Mouse (Mus musculus): ENCODE data around the gene Map4k2. TPM values are rescaled to one million over a fixed set of nuclear protein-coding genes. Genes with fewer than 3 reads are reported as not detected.
A peak's percentile ranks its signal among the peaks of the same experiment; 100 is the strongest.

The Map4k2 gene
- polyA plus RNA-seq, 1 experiment from 2014 or later = 20.0 TPM

DNA sequence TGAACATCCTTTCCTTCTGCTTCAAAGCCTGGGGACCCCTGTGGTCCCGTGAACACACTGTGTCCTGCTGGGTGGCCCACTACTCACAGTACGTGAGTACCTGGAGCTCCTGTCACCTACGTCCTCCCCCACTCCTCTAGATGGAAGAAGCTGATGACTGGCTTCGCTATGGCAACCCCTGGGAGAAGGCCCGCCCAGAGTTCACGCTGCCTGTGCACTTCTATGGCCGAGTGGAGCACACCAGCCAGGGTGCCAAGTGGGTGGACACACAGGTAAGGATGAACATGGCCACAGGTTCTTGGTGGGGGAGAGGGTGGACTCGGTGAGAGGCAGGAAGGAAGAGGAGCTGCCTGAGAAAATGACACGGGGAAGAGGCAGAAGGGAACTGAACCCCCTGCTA is 45.3 kb downstream of the Map4k2 start:
- H3K9me3 ChIP-seq = no peaks in the 10 kb centered on the region
- H3K36me3 ChIP-seq (replicated peaks) = no peaks in the 10 kb centered on the region
- no peak overlapping the region for H3K4me2 ChIP-seq
- no peak overlapping the region for H3K27ac ChIP-seq
- 65% methylated on average over 9 of the region's 9 CpGs for WGBS
- no peak overlapping the region for H3K4me3 ChIP-seq
- peaks cover 6% of the 10 kb centered on the region for H3K4me1 ChIP-seq
- ATAC-seq (replicated peaks) = no peak
- no peaks in the 10 kb centered on the region for H3K27me3 ChIP-seq (replicated peaks)
- no peak overlapping the region for H3K9ac ChIP-seq

DNA sequence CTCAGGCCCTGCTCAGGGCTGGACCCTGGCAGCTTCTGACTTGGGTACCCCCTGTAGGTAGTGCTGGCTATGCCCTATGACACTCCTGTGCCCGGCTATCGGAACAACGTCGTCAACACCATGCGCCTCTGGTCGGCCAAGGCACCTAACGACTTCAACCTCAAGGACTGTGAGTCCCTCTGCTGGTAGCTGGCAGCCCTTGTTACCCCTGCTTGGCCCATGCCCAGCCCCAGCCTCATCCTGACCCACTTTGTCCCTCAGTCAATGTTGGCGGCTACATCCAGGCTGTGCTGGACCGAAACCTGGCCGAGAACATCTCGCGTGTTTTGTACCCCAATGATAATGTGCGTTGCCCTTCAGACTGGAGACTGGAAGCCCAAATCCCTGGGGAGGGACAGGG is 47.1 kb downstream of the Map4k2 start:
- no peak overlapping the region for H3K4me2 ChIP-seq
- ATAC-seq (replicated peaks) = no peak
- no peak overlapping the region for H3K9ac ChIP-seq
- H3K4me1 ChIP-seq = peaks cover 6% of the 10 kb centered on the region
- H3K9me3 ChIP-seq = no peaks in the 10 kb centered on the region
- H3K36me3 ChIP-seq (replicated peaks) = no peaks in the 10 kb centered on the region
- no peak overlapping the region for H3K4me3 ChIP-seq
- H3K27me3 ChIP-seq (replicated peaks) = no peaks in the 10 kb centered on the region
- no peak overlapping the region for H3K27ac ChIP-seq
- 90% methylated on average over 13 of the region's 13 CpGs for WGBS

DNA sequence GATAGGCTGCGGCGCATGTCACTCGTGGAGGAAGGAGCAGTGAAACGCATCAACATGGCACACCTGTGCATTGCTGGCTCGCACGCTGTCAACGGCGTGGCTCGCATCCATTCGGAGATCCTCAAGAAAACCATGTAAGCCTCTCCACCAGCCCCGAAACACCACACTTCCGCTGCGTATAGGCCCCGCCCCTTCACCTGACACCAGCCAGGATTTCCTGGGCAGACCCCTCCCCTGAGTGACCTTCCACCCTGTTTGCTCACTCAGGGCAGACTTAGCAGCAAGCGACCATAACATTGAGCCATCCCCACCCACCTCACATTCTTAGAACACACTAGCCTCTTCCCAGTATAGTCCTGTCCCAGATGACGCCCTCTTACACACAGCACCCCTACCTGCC is 48.9 kb downstream of the Map4k2 start:
- peak overlapping the region; percentile 34 for H3K4me3 ChIP-seq
- H3K36me3 ChIP-seq (replicated peaks) = no peaks in the 10 kb centered on the region
- H3K27ac ChIP-seq = no peak overlapping the region
- WGBS = 12% methylated on average over 16 of the region's 16 CpGs
- peak overlapping the region; percentile 57 for H3K4me2 ChIP-seq
- H3K27me3 ChIP-seq (replicated peaks) = no peaks in the 10 kb centered on the region
- peak overlapping the region; percentile 29 for H3K9ac ChIP-seq
- peaks cover 6% of the 10 kb centered on the region for H3K4me1 ChIP-seq
- peak; percentile 65 for ATAC-seq (replicated peaks)
- no peaks in the 10 kb centered on the region for H3K9me3 ChIP-seq

DNA sequence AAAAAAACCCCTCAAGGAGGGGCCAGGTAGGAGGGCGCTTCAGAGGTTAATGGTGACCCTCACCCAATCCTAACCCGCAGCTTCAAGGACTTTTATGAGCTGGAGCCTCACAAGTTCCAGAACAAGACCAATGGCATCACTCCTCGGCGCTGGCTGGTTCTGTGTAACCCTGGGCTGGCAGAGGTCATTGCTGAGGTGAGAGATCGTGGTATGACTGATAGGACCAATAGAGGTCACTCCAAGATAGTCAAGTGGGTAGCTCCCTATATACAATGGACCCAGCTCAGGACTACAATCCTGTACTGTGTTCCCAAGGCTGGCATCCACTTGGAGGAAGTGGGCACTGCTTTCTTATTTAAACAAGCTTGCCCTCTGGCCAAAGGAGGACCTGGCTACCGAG is 49.3 kb downstream of the Map4k2 start:
- Histone ChIP-seq H3K27ac (no peak overlapping the region), H3K9ac (no peak overlapping the region), H3K4me1 (peaks cover 6% of the 10 kb centered on the region), H3K9me3 (no peaks in the 10 kb centered on the region), H3K36me3 (replicated peaks) (no peaks in the 10 kb centered on the region), H3K4me3 (no peak overlapping the region), H3K27me3 (replicated peaks) (no peaks in the 10 kb centered on the region), H3K4me2 (peak overlapping the region; percentile 57; the same call in 1 of the 2 replicates)
- 62% methylated on average over 6 of the region's 6 CpGs for WGBS
- no peak for ATAC-seq (replicated peaks)

DNA sequence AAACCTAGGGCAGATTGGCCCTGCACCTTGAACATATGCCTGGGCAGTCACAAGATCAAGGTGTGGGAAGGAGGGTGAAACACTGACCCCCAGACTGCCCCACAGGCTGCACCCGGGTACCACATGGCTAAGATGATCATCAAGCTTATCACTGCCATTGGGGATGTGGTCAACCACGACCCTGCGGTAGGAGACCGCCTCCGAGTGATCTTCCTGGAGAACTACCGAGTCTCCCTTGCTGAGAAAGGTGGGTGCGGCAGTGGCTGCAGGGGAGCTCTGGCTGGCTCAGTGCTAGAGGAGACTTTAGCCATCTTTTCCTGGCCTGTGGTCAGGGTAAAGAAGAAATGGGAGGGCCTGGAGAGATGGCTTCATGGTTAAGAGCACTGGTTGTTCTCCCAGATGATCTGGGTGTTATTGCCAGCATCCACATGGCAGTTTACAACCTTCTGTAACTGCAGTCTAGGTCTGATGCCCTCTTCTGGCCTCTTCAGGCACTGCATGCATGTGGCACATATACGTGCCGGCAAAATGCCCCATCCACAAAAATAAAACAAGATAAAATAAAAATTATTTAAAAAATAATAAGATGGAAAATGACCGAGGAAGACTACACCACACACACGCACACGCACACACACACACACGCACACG is 51.9 kb downstream of the Map4k2 start:
- Histone ChIP-seq H3K4me3 (no peak overlapping the region), H3K27ac (no peak overlapping the region), H3K36me3 (replicated peaks) (no peaks in the 10 kb centered on the region), H3K9me3 (no peaks in the 10 kb centered on the region), H3K9ac (no peak overlapping the region), H3K4me1 (peaks cover 6% of the 10 kb centered on the region), H3K27me3 (replicated peaks) (no peaks in the 10 kb centered on the region), H3K4me2 (no peak overlapping the region)
- WGBS = 95% methylated on average over 14 of the region's 14 CpGs
- no peak for ATAC-seq (replicated peaks)

DNA sequence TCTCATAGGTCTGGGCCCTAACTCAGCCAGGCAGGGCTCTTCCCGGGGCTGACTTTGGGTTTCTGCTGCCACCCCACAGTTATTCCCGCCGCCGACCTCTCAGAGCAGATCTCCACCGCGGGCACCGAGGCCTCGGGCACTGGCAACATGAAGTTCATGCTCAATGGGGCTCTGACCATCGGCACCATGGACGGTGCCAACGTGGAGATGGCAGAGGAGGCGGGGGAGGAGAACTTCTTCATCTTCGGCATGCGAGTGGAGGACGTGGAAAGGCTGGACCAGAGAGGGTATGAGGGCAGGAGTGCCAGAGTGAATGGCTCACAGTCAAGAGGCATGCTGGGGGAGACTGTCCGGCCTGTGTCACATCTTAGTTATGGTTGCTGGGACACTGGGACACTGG is 52.7 kb downstream of the Map4k2 start:
- WGBS = 93% methylated on average over 16 of the region's 16 CpGs
- Histone ChIP-seq H3K36me3 (replicated peaks) (no peaks in the 10 kb centered on the region), H3K4me2 (no peak overlapping the region), H3K4me3 (no peak overlapping the region), H3K27me3 (replicated peaks) (no peaks in the 10 kb centered on the region), H3K9me3 (no peaks in the 10 kb centered on the region), H3K27ac (no peak overlapping the region), H3K9ac (no peak overlapping the region), H3K4me1 (peaks cover 10% of the 10 kb centered on the region)
- no peak for ATAC-seq (replicated peaks)

DNA sequence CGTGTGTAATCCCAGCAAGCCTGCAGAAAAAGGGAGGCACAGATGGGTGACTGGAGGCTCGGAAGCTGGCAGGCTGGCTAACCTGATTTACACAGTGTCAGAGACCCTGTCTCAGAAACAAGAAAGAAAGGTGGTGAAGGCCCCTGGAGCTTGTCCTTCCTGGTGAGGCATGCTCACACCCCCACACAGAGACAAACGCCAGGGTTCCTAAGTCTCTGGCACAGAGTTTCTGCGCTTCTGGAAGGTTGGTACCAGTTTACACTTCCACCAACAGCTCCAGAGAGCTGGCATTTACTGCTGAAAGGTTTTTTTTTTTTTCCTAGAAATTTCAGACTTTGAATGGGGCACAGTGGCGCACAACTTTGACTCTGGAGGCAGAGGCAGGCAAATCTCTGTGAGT is 55.3 kb downstream of the Map4k2 start:
- no peak for ATAC-seq (replicated peaks)
- Histone ChIP-seq H3K4me1 (peaks cover 24% of the 10 kb centered on the region), H3K27ac (no peak overlapping the region), H3K4me3 (no peak overlapping the region), H3K27me3 (replicated peaks) (no peaks in the 10 kb centered on the region), H3K9ac (no peak overlapping the region), H3K9me3 (no peaks in the 10 kb centered on the region), H3K36me3 (replicated peaks) (no peaks in the 10 kb centered on the region), H3K4me2 (no peak overlapping the region)
- 90% methylated on average over 5 of the region's 5 CpGs for WGBS

DNA sequence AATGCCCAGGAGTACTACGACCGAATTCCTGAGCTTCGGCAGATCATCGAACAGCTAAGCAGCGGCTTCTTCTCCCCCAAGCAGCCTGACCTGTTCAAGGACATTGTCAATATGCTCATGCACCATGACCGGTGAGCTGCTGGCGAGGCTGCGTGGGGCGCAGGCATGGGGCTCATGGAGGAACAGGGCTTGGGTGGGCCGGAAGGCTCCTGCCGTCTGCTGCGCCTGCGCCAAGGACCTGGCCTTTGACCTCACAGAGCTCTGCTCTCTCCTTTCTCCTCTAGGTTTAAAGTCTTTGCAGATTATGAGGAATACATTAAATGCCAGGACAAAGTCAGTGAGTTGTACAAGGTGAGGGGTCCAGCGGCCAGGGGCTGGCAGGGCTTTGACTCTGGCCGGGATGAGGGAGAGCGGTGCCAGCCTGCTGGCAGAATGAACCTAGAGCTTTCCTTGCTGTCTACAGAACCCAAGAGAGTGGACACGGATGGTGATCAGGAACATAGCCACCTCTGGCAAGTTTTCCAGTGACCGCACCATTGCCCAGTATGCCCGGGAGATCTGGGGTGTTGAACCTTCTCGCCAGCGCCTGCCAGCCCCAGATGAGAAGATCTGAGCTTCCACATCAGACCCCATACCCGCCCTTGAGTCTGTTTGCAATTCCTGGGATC is 56.8 kb downstream of the Map4k2 start:
- Histone ChIP-seq H3K4me1 (peaks cover 34% of the 10 kb centered on the region), H3K36me3 (replicated peaks) (no peaks in the 10 kb centered on the region), H3K27ac (no peak overlapping the region), H3K27me3 (replicated peaks) (no peaks in the 10 kb centered on the region), H3K4me2 (no peak overlapping the region), H3K9me3 (no peaks in the 10 kb centered on the region), H3K9ac (no peak overlapping the region), H3K4me3 (no peak overlapping the region)
- no peak for ATAC-seq (replicated peaks)
- WGBS = 86% methylated on average over 22 of the region's 22 CpGs

DNA sequence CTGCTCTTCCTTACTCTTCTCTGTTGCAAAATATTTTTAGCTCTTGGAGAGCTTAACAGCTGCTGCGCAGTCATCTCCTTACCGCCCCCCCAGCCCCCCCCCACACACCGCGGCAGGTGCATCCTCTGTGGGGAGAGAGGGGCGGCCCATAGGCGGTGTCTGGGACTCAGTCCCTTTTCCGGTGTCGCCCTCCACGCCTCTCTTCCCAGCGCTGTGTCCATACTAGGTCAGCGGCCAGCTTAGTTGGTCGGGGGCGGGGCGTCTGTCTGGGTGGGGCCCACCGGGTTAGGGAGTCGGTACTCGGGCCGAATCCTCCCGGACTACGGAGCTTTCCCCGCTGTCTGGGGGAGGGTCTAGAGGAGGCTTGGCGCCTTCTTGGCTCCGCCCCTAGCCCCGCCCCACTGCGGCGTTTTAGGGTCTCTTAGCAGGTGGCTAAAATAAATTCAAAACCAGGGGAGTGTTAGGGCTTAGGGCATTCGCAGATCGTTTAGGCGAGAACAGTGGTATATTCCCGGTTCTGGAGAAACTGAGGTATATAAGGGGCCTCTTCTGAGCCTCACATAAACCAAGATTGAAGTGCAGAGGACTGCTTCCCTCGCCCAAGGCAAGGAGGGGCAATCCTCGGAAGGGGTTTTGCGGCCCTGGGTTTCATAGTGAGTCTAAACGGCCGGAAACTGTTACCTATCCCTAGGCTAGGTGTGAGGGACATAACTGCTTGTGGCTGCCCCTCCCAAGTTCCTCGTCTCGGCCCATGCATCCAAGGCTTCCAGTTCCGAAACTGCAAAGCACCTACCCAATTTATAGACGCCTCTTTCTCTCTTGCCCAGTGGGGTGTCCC is 57.7 kb downstream of the Map4k2 start:
- 0 out of 2 replicates have a peak, but pooled peaks cover 3% of the 10 kb centered on the region for H3K27me3 ChIP-seq (replicated peaks)
- peak overlapping the region; percentile 68 for H3K27ac ChIP-seq
- peak overlapping the region; percentile 97 for H3K4me2 ChIP-seq
- peaks cover 34% of the 10 kb centered on the region for H3K4me1 ChIP-seq
- peak; percentile 61 for ATAC-seq (replicated peaks)
- peak overlapping the region; percentile 68 for H3K9ac ChIP-seq
- H3K4me3 ChIP-seq = peak overlapping the region; percentile 56
- no peaks in the 10 kb centered on the region for H3K9me3 ChIP-seq
- H3K36me3 ChIP-seq (replicated peaks) = no peaks in the 10 kb centered on the region
- WGBS = under 1% methylated on average over 39 of the region's 39 CpGs

DNA sequence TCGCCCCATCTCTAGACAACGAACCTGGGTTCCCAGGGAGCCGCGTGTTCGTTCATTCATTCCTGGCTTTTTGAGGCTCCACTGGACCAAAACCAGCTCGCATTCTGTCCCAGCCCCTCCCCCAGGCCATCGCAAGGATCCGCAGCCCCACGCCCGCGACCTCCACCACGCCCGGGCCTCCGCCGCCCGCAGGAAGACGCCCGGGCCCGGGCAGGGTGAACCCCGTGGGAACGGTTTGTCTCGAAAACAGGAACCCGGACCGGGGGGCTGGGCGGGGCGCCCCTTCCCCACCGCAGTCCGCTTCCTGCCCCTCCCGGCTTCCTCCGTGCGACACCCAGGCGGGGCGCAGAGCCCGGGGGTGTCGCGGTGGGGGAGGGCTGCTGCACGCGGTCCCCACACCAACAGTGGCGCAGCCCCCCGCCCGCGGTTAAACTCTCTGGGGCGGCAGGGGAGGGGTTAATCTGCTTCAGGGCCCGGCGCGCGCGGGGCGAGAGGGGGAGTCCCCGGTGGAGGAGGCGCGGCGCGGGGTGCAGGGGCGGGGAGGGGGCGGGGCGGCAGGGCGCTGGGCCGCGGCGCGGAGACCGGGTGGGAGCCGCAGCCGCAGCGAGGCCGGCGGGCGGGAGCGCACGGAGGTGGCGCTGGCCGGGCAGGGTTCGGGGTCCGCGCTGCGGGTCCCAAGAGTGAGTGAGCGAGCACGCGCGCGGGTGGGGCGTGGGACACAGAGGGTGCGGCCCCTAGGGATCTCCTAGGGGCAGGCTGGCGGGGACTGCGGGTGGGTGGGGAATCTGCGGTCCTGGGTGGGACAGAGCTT is 58.6 kb downstream of the Map4k2 start, which contains the start of gene Rasgrp2:
TSS of gene Rasgrp2 (plus strand) at position 56 of the 811 bp plus-strand sequence.
- Histone ChIP-seq H3K36me3 (replicated peaks) (no peaks in the 10 kb centered on the region), H3K4me3 (peak within 1 kb of the TSS; percentile 56), H3K4me2 (peak within 1 kb of the TSS; percentile 97), H3K27ac (peak within 1 kb of the TSS; percentile 68), H3K9ac (peak within 1 kb of the TSS; percentile 68), H3K9me3 (no peaks in the 10 kb centered on the region), H3K27me3 (replicated peaks) (0 out of 2 replicates have a peak, but pooled peaks cover 3% of the 10 kb centered on the region), H3K4me1 (peaks cover 34% of the 10 kb centered on the region)
- ATAC-seq (replicated peaks) = peak; percentile 33
- under 1% methylated on average over 75 of the region's 87 CpGs for WGBS

DNA sequence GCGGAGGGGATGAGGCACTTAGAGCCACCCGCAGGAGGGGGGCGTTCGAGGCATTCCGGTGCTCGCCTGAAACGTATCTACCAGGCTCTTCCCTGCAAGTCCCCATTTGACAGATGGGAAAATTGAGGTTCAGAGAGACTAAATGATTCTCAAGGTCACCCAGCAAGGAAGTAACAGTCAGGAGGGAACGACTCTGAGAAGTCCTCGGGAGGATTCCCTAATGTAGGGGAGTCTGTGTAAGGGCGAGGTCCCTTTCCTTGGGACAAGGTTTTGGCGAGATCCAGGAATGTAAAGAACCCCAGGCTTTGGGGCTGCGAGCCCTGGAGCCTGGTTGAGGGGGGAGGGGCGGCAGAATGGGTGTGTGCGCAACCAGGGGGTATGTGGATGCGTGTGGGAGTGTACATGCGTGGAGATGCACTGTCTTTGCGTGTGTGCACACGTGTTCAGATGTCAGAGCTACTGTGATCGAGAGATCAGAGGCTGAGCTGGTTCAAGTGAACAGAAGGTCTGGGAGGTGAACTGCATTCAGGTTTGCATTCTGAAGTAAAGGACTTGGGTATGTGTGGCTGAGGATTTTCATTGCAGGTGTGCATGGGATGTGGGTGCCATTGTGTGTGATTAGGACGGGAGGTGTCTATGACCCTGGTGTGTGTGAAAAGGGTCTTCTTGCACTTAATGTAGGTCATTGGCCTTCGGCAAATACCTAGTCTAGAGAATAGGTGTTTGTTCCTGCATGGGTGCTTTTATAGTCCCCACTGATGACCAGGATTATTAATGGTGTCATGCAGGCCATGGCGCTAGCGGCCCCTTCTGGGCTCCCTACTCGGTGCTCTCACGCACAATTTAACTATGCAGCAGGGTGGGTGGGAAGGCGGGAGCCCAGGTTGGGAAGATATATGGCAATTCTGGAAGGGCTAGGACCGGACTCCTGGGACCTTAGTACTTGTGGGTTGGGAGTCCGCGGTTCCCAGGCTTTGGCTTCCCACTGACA is 59.5 kb downstream of the Map4k2 start:
- Histone ChIP-seq H3K9ac (peak overlapping the region; percentile 68), H3K9me3 (no peaks in the 10 kb centered on the region), H3K27me3 (replicated peaks) (0 out of 2 replicates have a peak, but pooled peaks cover 3% of the 10 kb centered on the region), H3K4me3 (peak overlapping the region; percentile 56), H3K4me1 (peaks cover 34% of the 10 kb centered on the region), H3K36me3 (replicated peaks) (no peaks in the 10 kb centered on the region), H3K4me2 (peak overlapping the region; percentile 97), H3K27ac (no peak overlapping the region)
- ATAC-seq (replicated peaks) = 0 out of 2 replicates have a peak, but pooled peaks have one; percentile 25
- 4% methylated on average over 29 of the region's 29 CpGs for WGBS
